Mouse (Mus musculus): ENCODE results near the gene Coa7.

DNA sequence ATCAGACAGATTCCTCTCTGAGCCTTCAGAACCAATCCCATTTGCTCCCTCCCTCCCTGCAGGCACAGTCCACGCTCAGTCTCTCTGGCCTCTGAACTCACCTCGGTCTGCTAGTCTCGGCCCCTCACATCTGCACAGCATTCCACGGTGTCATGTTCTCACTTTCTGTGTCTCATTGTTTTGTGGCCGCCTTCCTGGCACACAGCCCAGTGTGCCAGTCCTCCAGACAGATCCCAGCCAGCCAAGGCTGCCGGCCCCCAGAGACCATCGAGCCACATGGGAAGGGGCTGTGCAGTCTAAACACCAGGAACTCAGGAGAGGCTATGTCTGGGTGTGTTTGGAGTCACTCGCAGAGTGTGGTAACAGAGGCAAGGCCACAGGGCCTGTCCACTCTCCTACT lies 22.9 kb downstream of the Coa7 start:
- TF ChIP-seq CTCF (IDR thresholded peaks at IDR 0.05; ENCODE audit: extremely low read depth, insufficient read length, insufficient replicate concordance, low read depth, low read length) (no peak), POLR2A (IDR thresholded peaks at IDR 0.05; ENCODE audit: low read depth, low read length) (no peak)

Data from small intestine, adult 2 months (tissue).